Mouse (Mus musculus) stomach, postnatal 0 days (tissue): Measurements from ENCODE around the gene Mrtfa.

Source experiments
- CTCF ChIP-seq: IDR thresholded peaks from 2 replicates; pipeline ENCODE4 v1.5.1; 2016; ENCODE audit warnings: antibody characterized with exemption, low read depth, mild to moderate bottlenecking, moderate library complexity
- EP300 ChIP-seq: optimal IDR thresholded peaks from 2 replicates; pipeline ENCODE3; 2016; ENCODE audit warnings: antibody characterized with exemption

DNA sequence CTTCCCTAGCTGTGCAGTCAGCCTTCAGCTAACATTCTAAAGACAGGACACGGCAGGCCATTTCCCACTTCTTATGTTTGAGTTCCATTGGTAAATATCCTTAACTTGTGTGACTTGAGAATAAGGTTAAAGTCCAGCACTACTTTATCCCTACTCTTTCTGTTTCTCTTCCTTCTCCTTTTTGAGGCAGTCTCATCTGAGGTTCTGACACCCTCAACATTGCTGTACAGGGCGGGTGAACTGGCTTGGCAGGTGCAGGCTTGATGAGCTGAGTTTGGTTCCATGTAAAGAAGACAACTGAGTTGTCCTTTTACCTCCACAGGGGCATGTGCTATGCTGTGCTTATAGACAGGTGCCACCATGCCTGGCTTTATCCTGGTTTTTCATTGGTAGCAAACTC lies 207.3 kb downstream of the Mrtfa start:
- TF ChIP-seq EP300, result no peak
- no peak for TF ChIP-seq CTCF
